10 mouse cellular contexts compared by ENCODE assay signal in genomic region chr16:17920586-17920985, GRCm38 (mm10). TPM values are rescaled to one million over a fixed set of nuclear protein-coding genes. Genes with fewer than 3 reads are reported as not detected.
DNase-seq lines count a peak whose midpoint lies in the region; ATAC-seq and TF ChIP-seq lines count a peak whose summit lies in the region.
"Had no signal": no experiment of that assay in that cellular context is flagged by ENCODE, and none has a peak within 500 bp of the region (broad histone marks: within the 10 kb centered on the region; RNA-seq: fewer than 3 reads in every experiment).

No protein-coding gene starts in this region.

- WGBS in kidney, embryonic 14.5 days: 9% methylated on average over 20 of the region's 20 CpGs
- 32% methylated on average over 20 of the region's 20 CpGs for whole genome bisulfite sequencing in kidney, adult 2 months
- WGBS in embryonic facial prominence, embryonic 15.5 days: 12% methylated on average over 20 of the region's 20 CpGs
- 12% methylated on average over 20 of the region's 20 CpGs for WGBS in limb, embryonic 14.5 days

- no peak overlapping the region for H3K4me3 ChIP-seq in kidney, embryonic 14.5 days (ENCODE audit: low read length)
- H3K4me3 ChIP-seq in kidney, adult 2 months (ENCODE audit: insufficient read depth, low read depth, low read length): no peak overlapping the region
- peak overlapping the region; percentile 79; the same call in 1 of the 2 replicates for H3K4me3 ChIP-seq in embryonic facial prominence, embryonic 15.5 days (replicated peaks)
- no peak overlapping the region for H3K4me3 ChIP-seq in limb, embryonic 14.5 days (replicated peaks; ENCODE audit: low read length)

- peaks cover 12% of the 10 kb centered on the region for H3K36me3 ChIP-seq in kidney, embryonic 14.5 days (ENCODE audit: control insufficient read depth, insufficient read depth, low read length)
- no peaks in the 10 kb centered on the region for H3K36me3 ChIP-seq in kidney, adult 2 months (ENCODE audit: control insufficient read depth, insufficient read depth, low read length)
- peaks cover 9% of the 10 kb centered on the region for H3K36me3 ChIP-seq in embryonic facial prominence, embryonic 15.5 days
- H3K36me3 ChIP-seq in limb, embryonic 14.5 days (ENCODE audit: control insufficient read depth, insufficient read depth, low read length): 0 out of 2 replicates have a peak, but pooled peaks cover 5% of the 10 kb centered on the region

- 0 out of 2 replicates have a peak overlapping the region, but pooled peaks have one; percentile 74 for H3K4me2 ChIP-seq in kidney, embryonic 14.5 days (replicated peaks; ENCODE audit: low read depth, low read length)
- H3K4me2 ChIP-seq in embryonic facial prominence, embryonic 15.5 days (replicated peaks): peak overlapping the region; percentile 93
- peak overlapping the region; percentile 73; the same call in 1 of the 2 replicates for H3K4me2 ChIP-seq in limb, embryonic 14.5 days (replicated peaks; ENCODE audit: low read depth, low read length, severe bottlenecking)

- TF ChIP-seq CTCF in kidney, adult 2 months (conservative IDR thresholded peaks at IDR 0.05; ENCODE audit: insufficient read depth, insufficient read length, low read depth, low read length): no peak

- TF ChIP-seq POLR2A in kidney, adult 2 months (IDR thresholded peaks at IDR 0.05; ENCODE audit: low read depth, low read length): no peak
- TF ChIP-seq POLR2A in limb, embryonic 14.5 days (IDR thresholded peaks at IDR 0.05; ENCODE audit: borderline replicate concordance, extremely low read depth, insufficient read depth, insufficient read length): no peak

- no peak overlapping the region for H3K27ac ChIP-seq in kidney, embryonic 14.5 days (ENCODE audit: low read depth, low read length)
- no peak overlapping the region for H3K27ac ChIP-seq in kidney, adult 2 months (ENCODE audit: insufficient read depth, low read depth, low read length)
- no peak overlapping the region for H3K27ac ChIP-seq in embryonic facial prominence, embryonic 15.5 days (replicated peaks)
- H3K27ac ChIP-seq in limb, embryonic 14.5 days (replicated peaks; ENCODE audit: low read depth, low read length): no peak overlapping the region

- DNase-seq in kidney, adult 2 months: no peak
- no peak for DNase-seq in limb, embryonic 14.5 days (ENCODE audit: low spot score)
- DNase-seq in retina, adult 2 months (ENCODE audit: low read depth, low spot score): peak; percentile 82
- no peak for DNase-seq in ovary, adult 18-20 months (ENCODE audit: low spot score)
- DNase-seq in ovary, postnatal 10 days (ENCODE audit: low spot score): no peak
- no peak for DNase-seq in right cerebral cortex, adult 2 months (ENCODE audit: low spot score in 2 of 2)

- peaks cover 10% of the 10 kb centered on the region; the same call in 1 of the 2 replicates for H3K4me1 ChIP-seq in kidney, embryonic 14.5 days (ENCODE audit: control insufficient read depth, insufficient read depth, low read length)
- H3K4me1 ChIP-seq in kidney, adult 2 months (ENCODE audit: control insufficient read depth, insufficient read depth, low read length): peaks cover 10% of the 10 kb centered on the region; the same call in 1 of the 2 replicates
- peaks cover 22% of the 10 kb centered on the region for H3K4me1 ChIP-seq in embryonic facial prominence, embryonic 15.5 days
- H3K4me1 ChIP-seq in limb, embryonic 14.5 days (ENCODE audit: control insufficient read depth, insufficient read depth, low read length): peaks cover 7% of the 10 kb centered on the region

- ATAC-seq in kidney, embryonic 14.5 days (ENCODE audit: low FRiP score, low TSS enrichment): no peak
- no peak for ATAC-seq in embryonic facial prominence, embryonic 15.5 days (ENCODE audit: insufficient number of reproducible peaks, low FRiP score, low TSS enrichment, low read depth)
- no peak for ATAC-seq in limb, embryonic 14.5 days (ENCODE audit: low FRiP score, low read depth)

- H3K27me3 ChIP-seq in kidney, embryonic 14.5 days (ENCODE audit: control insufficient read depth, insufficient read depth, low read length): peaks cover 34% of the 10 kb centered on the region
- H3K27me3 ChIP-seq in kidney, adult 2 months (replicated peaks; ENCODE audit: control insufficient read depth, insufficient read depth, low read length): no peaks in the 10 kb centered on the region
- peaks cover 50% of the 10 kb centered on the region for H3K27me3 ChIP-seq in embryonic facial prominence, embryonic 15.5 days
- H3K27me3 ChIP-seq in limb, embryonic 14.5 days (ENCODE audit: control insufficient read depth, insufficient read depth, low read length): peaks cover 30% of the 10 kb centered on the region

- no peaks in the 10 kb centered on the region for H3K9me3 ChIP-seq in kidney, embryonic 14.5 days (ENCODE audit: control insufficient read depth, low read length)
- no peaks in the 10 kb centered on the region for H3K9me3 ChIP-seq in embryonic facial prominence, embryonic 15.5 days (replicated peaks)
- no peaks in the 10 kb centered on the region for H3K9me3 ChIP-seq in limb, embryonic 14.5 days (ENCODE audit: control insufficient read depth, low read length)

- H3K9ac ChIP-seq in kidney, embryonic 14.5 days (ENCODE audit: low read depth, low read length): peak overlapping the region; percentile 32; the same call in 1 of the 2 replicates
- H3K9ac ChIP-seq in embryonic facial prominence, embryonic 15.5 days: no peak overlapping the region
- peak overlapping the region; percentile 83 for H3K9ac ChIP-seq in limb, embryonic 14.5 days (ENCODE audit: low read depth, low read length, severe bottlenecking)

RNA-seq across cellular contexts. Expression of gene Gsc2, which starts 5.7 kb away (rescaled TPM):
- not detected in 2 replicates for polyA plus RNA-seq in kidney, embryonic 14.5 days (2014; fragmentation: Nextera tagmentation; extraction: Ambion mirVana)
- not detected in 2 replicates for polyA plus RNA-seq in kidney, adult 2 months (2012; rRNA removed)
- not detected in 2 replicates for polyA plus RNA-seq in embryonic facial prominence, embryonic 15.5 days (2015; fragmentation: Nextera tagmentation; extraction: Ambion mirVana)
- polyA plus RNA-seq in limb, embryonic 14.5 days (2012; rRNA removed): 0.10 TPM in 1 of 2 replicates, not detected in the other
- not detected in 2 replicates for polyA plus RNA-seq in limb, embryonic 14.5 days (2014; fragmentation: Nextera tagmentation; extraction: Ambion mirVana)
- polyA plus RNA-seq: cortical plate, adult 2 months; urinary bladder, adult 2 months had no signal

RNA-seq across cellular contexts. Expression of gene Slc25a1, which starts 7.4 kb away (rescaled TPM):
- polyA plus RNA-seq in kidney, embryonic 14.5 days (2014; fragmentation: Nextera tagmentation; extraction: Ambion mirVana): 62.6 and 78.3 TPM in 2 replicates
- 300 and 304 TPM in 2 replicates for polyA plus RNA-seq in kidney, adult 2 months (2012; rRNA removed)
- 83.0 and 83.6 TPM in 2 replicates for polyA plus RNA-seq in embryonic facial prominence, embryonic 15.5 days (2015; fragmentation: Nextera tagmentation; extraction: Ambion mirVana)
- 55.0 and 68.0 TPM in 2 replicates for polyA plus RNA-seq in limb, embryonic 14.5 days (2012; rRNA removed)
- 70.4 and 73.9 TPM in 2 replicates for polyA plus RNA-seq in limb, embryonic 14.5 days (2014; fragmentation: Nextera tagmentation; extraction: Ambion mirVana)

RNA-seq across cellular contexts. Expression of gene Ess2, which starts 9.4 kb away (rescaled TPM):
- 28.5 and 38.5 TPM in 2 replicates for polyA plus RNA-seq in kidney, embryonic 14.5 days (2014; fragmentation: Nextera tagmentation; extraction: Ambion mirVana)
- 14.2 and 16.2 TPM in 2 replicates for polyA plus RNA-seq in kidney, adult 2 months (2012; rRNA removed)
- polyA plus RNA-seq in embryonic facial prominence, embryonic 15.5 days (2015; fragmentation: Nextera tagmentation; extraction: Ambion mirVana): 35.0 and 40.8 TPM in 2 replicates
- polyA plus RNA-seq in limb, embryonic 14.5 days (2012; rRNA removed): 38.7 and 42.2 TPM in 2 replicates
- 33.1 and 33.5 TPM in 2 replicates for polyA plus RNA-seq in limb, embryonic 14.5 days (2014; fragmentation: Nextera tagmentation; extraction: Ambion mirVana)

RNA-seq across cellular contexts. Expression of gene Tssk2, which starts 22.1 kb away (rescaled TPM):
- polyA plus RNA-seq in kidney, embryonic 14.5 days (2014; fragmentation: Nextera tagmentation; extraction: Ambion mirVana): not detected in 2 replicates
- 0.05 and 0.27 TPM in 2 replicates for polyA plus RNA-seq in kidney, adult 2 months (2012; rRNA removed)
- polyA plus RNA-seq in embryonic facial prominence, embryonic 15.5 days (2015; fragmentation: Nextera tagmentation; extraction: Ambion mirVana): 0.12 TPM in 1 of 2 replicates, not detected in the other
- polyA plus RNA-seq in limb, embryonic 14.5 days (2012; rRNA removed): not detected in 2 replicates
- polyA plus RNA-seq in limb, embryonic 14.5 days (2014; fragmentation: Nextera tagmentation; extraction: Ambion mirVana): 0.14 TPM in 1 of 2 replicates, not detected in the other
- polyA plus RNA-seq: cortical plate, adult 2 months; urinary bladder, adult 2 months had no signal

RNA-seq across cellular contexts. Expression of gene Dgcr2, which starts 22.2 kb away (rescaled TPM):
- polyA plus RNA-seq in kidney, embryonic 14.5 days (2014; fragmentation: Nextera tagmentation; extraction: Ambion mirVana): 73.0 and 91.7 TPM in 2 replicates
- polyA plus RNA-seq in kidney, adult 2 months (2012; rRNA removed): 99.8 and 127 TPM in 2 replicates
- 86.0 and 90.2 TPM in 2 replicates for polyA plus RNA-seq in embryonic facial prominence, embryonic 15.5 days (2015; fragmentation: Nextera tagmentation; extraction: Ambion mirVana)
- 116 and 185 TPM in 2 replicates for polyA plus RNA-seq in limb, embryonic 14.5 days (2012; rRNA removed)
- 90.2 and 95.8 TPM in 2 replicates for polyA plus RNA-seq in limb, embryonic 14.5 days (2014; fragmentation: Nextera tagmentation; extraction: Ambion mirVana)
